Mouse (Mus musculus): ENCODE data around the gene Pde4a.
"Not testable (repeated sequence)": the region's sequence is repeated elsewhere in the genome, so short reads cannot be mapped to it uniquely, and the experiment has no call there.

Pde4a gene

GRCm38 (mm10) chr9:21183421-21183820 is 17.9 kb downstream of the Pde4a start:
- no peak for DNase-seq (ENCODE audit: low spot score)

GRCm38 (mm10) chr9:21183905-21184413 is 18.4 kb downstream of the Pde4a start:
- no peak for DNase-seq (ENCODE audit: low spot score)

GRCm38 (mm10) chr9:21184733-21185132 is 19.2 kb downstream of the Pde4a start:
- DNase-seq (ENCODE audit: low spot score), result no peak

- DNase-seq (ENCODE audit: low spot score), result no peak
Measured at GRCm38 (mm10) chr9:21185436-21185835, 19.9 kb downstream of the Pde4a start.

GRCm38 (mm10) chr9:21189905-21190304 is 24.4 kb downstream of the Pde4a start:
- DNase-seq (ENCODE audit: low spot score), result no peak

- DNase-seq (ENCODE audit: low spot score), result no peak
Measured at GRCm38 (mm10) chr9:21190670-21191069, 25.2 kb downstream of the Pde4a start.

GRCm38 (mm10) chr9:21193786-21194185 is 28.3 kb downstream of the Pde4a start:
- DNase-seq (ENCODE audit: low spot score), result no peak

- no peak for DNase-seq (ENCODE audit: low spot score)
Measured at GRCm38 (mm10) chr9:21194787-21195493, 29.4 kb downstream of the Pde4a start.

- DNase-seq (ENCODE audit: low spot score), result not testable (repeated sequence)
Measured at GRCm38 (mm10) chr9:21195736-21196505, 30.4 kb downstream of the Pde4a start.

- DNase-seq (ENCODE audit: low spot score), result no peak
Measured at GRCm38 (mm10) chr9:21196521-21197433, 31.3 kb downstream of the Pde4a start.

GRCm38 (mm10) chr9:21197981-21198380 is 32.5 kb downstream of the Pde4a start:
- DNase-seq (ENCODE audit: low spot score), result no peak

- no peak for DNase-seq (ENCODE audit: low spot score)
Measured at GRCm38 (mm10) chr9:21198960-21199359, 33.4 kb downstream of the Pde4a start.

- DNase-seq (ENCODE audit: low spot score), result no peak
Measured at GRCm38 (mm10) chr9:21204156-21204527, 38.6 kb downstream of the Pde4a start.

GRCm38 (mm10) chr9:21204528-21205272 is 39.2 kb downstream of the Pde4a start:
- peak; percentile 29 for DNase-seq (ENCODE audit: low spot score)

- no peak for DNase-seq (ENCODE audit: low spot score)
Measured at GRCm38 (mm10) chr9:21206848-21207247, 41.3 kb downstream of the Pde4a start.

- DNase-seq (ENCODE audit: low spot score), result no peak
Measured at GRCm38 (mm10) chr9:21208626-21209025, 43.1 kb downstream of the Pde4a start.

- no peak for DNase-seq (ENCODE audit: low spot score)
Measured at GRCm38 (mm10) chr9:21210821-21211220, 45.3 kb downstream of the Pde4a start.

- DNase-seq (ENCODE audit: low spot score), result no peak
Measured at GRCm38 (mm10) chr9:21211624-21212023, 46.1 kb downstream of the Pde4a start.

- DNase-seq (ENCODE audit: low spot score), result no peak
Measured at GRCm38 (mm10) chr9:21213617-21214190, 48.2 kb downstream of the Pde4a start.

GRCm38 (mm10) chr9:21216050-21216841 is 50.7 kb downstream of the Pde4a start:
- no peak for DNase-seq (ENCODE audit: low spot score)

All from testis, postnatal 14 days (tissue).